Mouse (Mus musculus) embryonic facial prominence, embryonic 14.5 days (tissue): ENCODE results near the gene BC030867. TPM values are rescaled to one million over a fixed set of nuclear protein-coding genes. Genes with fewer than 3 reads are reported as not detected.

Experiments
- microRNA-seq: library from miRNA; unstranded; fragments of <30 nt; microRNA quantifications from one replicate; pipeline ENCODE4, GENCODE M21; 2016; ENCODE audit warnings: borderline number of aligned reads
- polyA plus RNA-seq: library from polyadenylated mRNA; unstranded; fragments of >200 nt; fragmentation: Nextera tagmentation; extraction: Ambion mirVana; gene quantifications from 2 replicates; pipeline ENCODE4 v1.2.1, GENCODE M21; 2014

BC030867 gene
- polyA plus RNA-seq, 1 experiment from 2014 or later = 11.7 TPM

Small RNA genes lying within 50 kb of the gene (microRNA-seq; reads per million reads assigned to microRNA genes)
- 1.5 reads per million for gene Mir8101

Other genes with a start within 250 kb of the BC030867 start
- 6.3 and 6.4 TPM in 2 replicates for gene Mpp3, start 220.4 kb upstream of the BC030867 start, polyA plus RNA-seq
- 0.70 and 0.85 TPM in 2 replicates for gene Cd300lg, start 207.4 kb upstream of the BC030867 start, polyA plus RNA-seq
- 7.6 and 8.4 TPM in 2 replicates for gene Mpp2, start 160.4 kb upstream of the BC030867 start, polyA plus RNA-seq
- gene Ppy, start 147.6 kb upstream of the BC030867 start, polyA plus RNA-seq = not detected in 2 replicates
- gene Pyy, start 141.1 kb upstream of the BC030867 start, polyA plus RNA-seq = 0.58 and 0.90 TPM in 2 replicates
- 0.28 and 0.49 TPM in 2 replicates for gene Nags, start 103.4 kb upstream of the BC030867 start, polyA plus RNA-seq
- 30.0 and 31.1 TPM in 2 replicates for gene Tmem101, start 92.5 kb upstream of the BC030867 start, polyA plus RNA-seq
- gene Lsm12, start 63.6 kb upstream of the BC030867 start, polyA plus RNA-seq = 92.9 and 98.4 TPM in 2 replicates
- 27.9 and 29.3 TPM in 2 replicates for gene G6pc3, start 59.3 kb upstream of the BC030867 start, polyA plus RNA-seq
- gene Hdac5, start 18.7 kb upstream of the BC030867 start, polyA plus RNA-seq = 44.0 and 47.2 TPM in 2 replicates
- 0.25 and 0.33 TPM in 2 replicates for gene Asb16, start 19.9 kb downstream of the BC030867 start, polyA plus RNA-seq
- gene Tmub2, start 36.0 kb downstream of the BC030867 start, polyA plus RNA-seq = 49.8 and 55.9 TPM in 2 replicates
- 19.5 and 20.8 TPM in 2 replicates for gene Atxn7l3, start 47.7 kb downstream of the BC030867 start, polyA plus RNA-seq
- 73.3 and 83.9 TPM in 2 replicates for gene Ubtf, start 70.9 kb downstream of the BC030867 start, polyA plus RNA-seq
- 6.0 and 6.8 TPM in 2 replicates for gene Slc4a1, start 117.3 kb downstream of the BC030867 start, polyA plus RNA-seq
- 7.1 and 7.8 TPM in 2 replicates for gene Rundc3a, start 144.5 kb downstream of the BC030867 start, polyA plus RNA-seq
- 190 and 194 TPM in 2 replicates for gene Slc25a39, start 159.1 kb downstream of the BC030867 start, polyA plus RNA-seq
- gene Grn, start 181.4 kb downstream of the BC030867 start, polyA plus RNA-seq = 121 and 129 TPM in 2 replicates
- gene Fam171a2, start 198.8 kb downstream of the BC030867 start, polyA plus RNA-seq = 6.8 and 10.7 TPM in 2 replicates
- gene Itga2b, start 221.2 kb downstream of the BC030867 start, polyA plus RNA-seq = 6.0 and 6.6 TPM in 2 replicates